ENCODE assay signal across 9 mouse cellular contexts in genomic region chr16:95573163-95573562, GRCm38 (mm10). TPM values are rescaled to one million over a fixed set of nuclear protein-coding genes. Genes with fewer than 3 reads are reported as not detected.
DNase-seq lines count a peak whose midpoint lies in the region.
"Had no signal": no experiment of that assay in that cellular context is flagged by ENCODE, and none has a peak within 500 bp of the region (broad histone marks: within the 10 kb centered on the region; RNA-seq: fewer than 3 reads in every experiment).

No protein-coding gene starts in this region.

- DNase-seq in kidney, postnatal 10 days, result peak; percentile 19
- no peak for DNase-seq in kidney, adult 8-10 months
- peak; percentile 78 to 81 for DNase-seq in frontal cortex, adult 2 months (ENCODE audit: extremely low spot score in 1 of 2, low spot score in 1 of 2)
- DNase-seq in left cerebral cortex, adult 18-20 months (ENCODE audit: low spot score in 2 of 2), result peak; percentile 61 to 80
- DNase-seq in right cerebral cortex, postnatal 14 days, result peak; percentile 34
- DNase-seq in spleen, adult 12 weeks (ENCODE audit: low spot score), result no peak
- DNase-seq in thymus, postnatal 0 days (ENCODE audit: low spot score), result no peak
- DNase-seq in urinary bladder, postnatal 10 days (ENCODE audit: low spot score), result no peak
- DNase-seq: adrenal gland, postnatal 36 days had no signal

RNA-seq across cellular contexts. Expression of gene Erg, which starts 13.2 kb away (rescaled TPM):
- polyA plus RNA-seq in frontal cortex, adult 2 months (2012; rRNA removed), result 5.7 and 7.2 TPM in 2 replicates
- 1 to 10 TPM; 3.7 to 4.4 TPM for total RNA-seq in left cerebral cortex, adult 18-20 months (2021)
- 1.3 and 1.8 TPM in 2 replicates for polyA plus RNA-seq in thymus, postnatal 0 days (2015; fragmentation: Nextera tagmentation; extraction: Ambion mirVana)

Comparison
In these comparisons a context has a peak if more than half of its experiments do, and no peak if none do; other contexts are left out.
1. DNase-seq: peak in kidney, postnatal 10 days (single experiment), frontal cortex, adult 2 months (2 of 2), left cerebral cortex, adult 18-20 months (2 of 2) and right cerebral cortex, postnatal 14 days (single experiment); none in kidney, adult 8-10 months (0 of 2), spleen, adult 12 weeks (single experiment), thymus, postnatal 0 days (single experiment) and urinary bladder, postnatal 10 days (single experiment).